Mouse (Mus musculus): Measurements from ENCODE around the gene Mfap2. TPM values are rescaled to one million over a fixed set of nuclear protein-coding genes. Genes with fewer than 3 reads are reported as not detected.

Gene Mfap2
- 2.3 and 4.7 TPM in 2 replicates for polyA plus RNA-seq (2012; rRNA removed)

GRCm38 (mm10) chr4:141010118-141010517, at the start of gene Mfap2:
TSS of gene Mfap2 (plus strand) at chr4:141010418.
- Histone ChIP-seq H3K27me3 (ENCODE audit: control insufficient read depth, insufficient read depth, low read length) (no peaks in the 10 kb centered on the region), H3K4me1 (ENCODE audit: control insufficient read depth, insufficient read depth, low read length) (peaks cover 6% of the 10 kb centered on the region), H3K36me3 (ENCODE audit: control insufficient read depth, insufficient read depth, low read length) (no peaks in the 10 kb centered on the region), H3K4me3 (ENCODE audit: control insufficient read depth, low read depth, low read length) (peak within 1 kb of the TSS; percentile 39), H3K27ac (ENCODE audit: control insufficient read depth, insufficient read depth, low read depth, low read length) (no peak within 1 kb of the TSS)
- TF ChIP-seq POLR2A (IDR thresholded peaks at IDR 0.05; ENCODE audit: control insufficient read depth, low read depth, low read length) (no peak), CTCF (IDR thresholded peaks at IDR 0.05; ENCODE audit: control insufficient read depth, insufficient read depth, insufficient replicate concordance, low read depth, low read length) (no peak)

GRCm38 (mm10) chr4:140960781-140961466, 49.3 kb upstream of the Mfap2 start, which contains the start of gene Sdhb:
TSS of gene Sdhb (plus strand) at chr4:140961203.
- peak within 1 kb of the TSS; percentile 94 for H3K4me3 ChIP-seq (ENCODE audit: control insufficient read depth, low read depth, low read length)
- peak within 1 kb of the TSS; percentile 86 for H3K27ac ChIP-seq (ENCODE audit: control insufficient read depth, insufficient read depth, low read depth, low read length)
- peaks cover 17% of the 10 kb centered on the region for H3K4me1 ChIP-seq (ENCODE audit: control insufficient read depth, insufficient read depth, low read length)
- TF ChIP-seq POLR2A (IDR thresholded peaks at IDR 0.05; ENCODE audit: control insufficient read depth, low read depth, low read length) (peak; percentile 77), CTCF (IDR thresholded peaks at IDR 0.05; ENCODE audit: control insufficient read depth, insufficient read depth, insufficient replicate concordance, low read depth, low read length) (no peak)
- H3K36me3 ChIP-seq (ENCODE audit: control insufficient read depth, insufficient read depth, low read length) = no peaks in the 10 kb centered on the region
- H3K27me3 ChIP-seq (ENCODE audit: control insufficient read depth, insufficient read depth, low read length) = no peaks in the 10 kb centered on the region

- Histone ChIP-seq H3K27ac (ENCODE audit: control insufficient read depth, insufficient read depth, low read depth, low read length) (peak overlapping the region; percentile 86), H3K4me1 (ENCODE audit: control insufficient read depth, insufficient read depth, low read length) (peaks cover 17% of the 10 kb centered on the region), H3K36me3 (ENCODE audit: control insufficient read depth, insufficient read depth, low read length) (no peaks in the 10 kb centered on the region), H3K27me3 (ENCODE audit: control insufficient read depth, insufficient read depth, low read length) (no peaks in the 10 kb centered on the region), H3K4me3 (ENCODE audit: control insufficient read depth, low read depth, low read length) (peak overlapping the region; percentile 94)
- TF ChIP-seq POLR2A (IDR thresholded peaks at IDR 0.05; ENCODE audit: control insufficient read depth, low read depth, low read length) (no peak), CTCF (IDR thresholded peaks at IDR 0.05; ENCODE audit: control insufficient read depth, insufficient read depth, insufficient replicate concordance, low read depth, low read length) (no peak)
Observed at GRCm38 (mm10) chr4:140961467-140962206, 48.6 kb upstream of the Mfap2 start.

GRCm38 (mm10) chr4:140962207-140962909, 47.9 kb upstream of the Mfap2 start:
- Histone ChIP-seq H3K27me3 (ENCODE audit: control insufficient read depth, insufficient read depth, low read length) (no peaks in the 10 kb centered on the region), H3K4me1 (ENCODE audit: control insufficient read depth, insufficient read depth, low read length) (peaks cover 15% of the 10 kb centered on the region), H3K36me3 (ENCODE audit: control insufficient read depth, insufficient read depth, low read length) (no peaks in the 10 kb centered on the region), H3K4me3 (ENCODE audit: control insufficient read depth, low read depth, low read length) (peak overlapping the region; percentile 94), H3K27ac (ENCODE audit: control insufficient read depth, insufficient read depth, low read depth, low read length) (no peak overlapping the region)
- TF ChIP-seq CTCF (IDR thresholded peaks at IDR 0.05; ENCODE audit: control insufficient read depth, insufficient read depth, insufficient replicate concordance, low read depth, low read length) = no peak
- TF ChIP-seq POLR2A (IDR thresholded peaks at IDR 0.05; ENCODE audit: control insufficient read depth, low read depth, low read length) = no peak

- Histone ChIP-seq H3K27me3 (ENCODE audit: control insufficient read depth, insufficient read depth, low read length) (no peaks in the 10 kb centered on the region), H3K4me1 (ENCODE audit: control insufficient read depth, insufficient read depth, low read length) (peaks cover 12% of the 10 kb centered on the region), H3K27ac (ENCODE audit: control insufficient read depth, insufficient read depth, low read depth, low read length) (peak overlapping the region; percentile 27; the same call in 1 of the 2 replicates), H3K36me3 (ENCODE audit: control insufficient read depth, insufficient read depth, low read length) (no peaks in the 10 kb centered on the region), H3K4me3 (ENCODE audit: control insufficient read depth, low read depth, low read length) (no peak overlapping the region)
- TF ChIP-seq CTCF (IDR thresholded peaks at IDR 0.05; ENCODE audit: control insufficient read depth, insufficient read depth, insufficient replicate concordance, low read depth, low read length) (no peak), POLR2A (IDR thresholded peaks at IDR 0.05; ENCODE audit: control insufficient read depth, low read depth, low read length) (no peak)
Observed at GRCm38 (mm10) chr4:140962950-140963349, 47.3 kb upstream of the Mfap2 start.

GRCm38 (mm10) chr4:140963941-140964597, 46.1 kb upstream of the Mfap2 start:
- Histone ChIP-seq H3K4me1 (ENCODE audit: control insufficient read depth, insufficient read depth, low read length) (peaks cover 10% of the 10 kb centered on the region), H3K4me3 (ENCODE audit: control insufficient read depth, low read depth, low read length) (no peak overlapping the region), H3K27ac (ENCODE audit: control insufficient read depth, insufficient read depth, low read depth, low read length) (peak overlapping the region; percentile 40), H3K27me3 (ENCODE audit: control insufficient read depth, insufficient read depth, low read length) (no peaks in the 10 kb centered on the region), H3K36me3 (ENCODE audit: control insufficient read depth, insufficient read depth, low read length) (no peaks in the 10 kb centered on the region)
- no peak for TF ChIP-seq POLR2A (IDR thresholded peaks at IDR 0.05; ENCODE audit: control insufficient read depth, low read depth, low read length)
- no peak for TF ChIP-seq CTCF (IDR thresholded peaks at IDR 0.05; ENCODE audit: control insufficient read depth, insufficient read depth, insufficient replicate concordance, low read depth, low read length)
